ENCODE assay signal across 24 mouse cellular contexts in the genomic region with DNA sequence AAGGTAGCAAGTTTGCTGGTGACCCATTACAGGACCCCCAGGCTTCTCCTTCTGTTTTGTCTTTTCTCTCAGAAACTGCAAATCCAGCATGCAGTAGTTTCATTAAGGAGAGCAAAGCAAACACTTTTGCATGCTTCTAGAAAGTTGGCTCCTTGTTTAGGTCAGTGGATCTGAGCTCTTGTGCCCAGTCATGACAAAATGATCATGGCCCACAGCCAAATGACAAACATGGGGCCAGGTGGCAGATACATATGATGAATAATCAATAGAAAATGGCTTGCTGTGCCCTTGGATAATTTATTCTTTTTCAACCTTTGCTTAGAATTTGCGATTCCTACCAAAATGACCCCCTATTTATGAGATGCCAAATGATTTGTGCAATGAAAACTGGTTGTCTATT. TPM values are rescaled to one million over a fixed set of nuclear protein-coding genes. Genes with fewer than 3 reads are reported as not detected.
"Had no signal": no experiment of that assay in that cellular context is flagged by ENCODE, and none has a peak within 500 bp of the region (broad histone marks: within the 10 kb centered on the region; RNA-seq: fewer than 3 reads in every experiment).

No protein-coding gene starts in this region.

- H3K4me3 ChIP-seq: limb, embryonic 15.5 days; liver, embryonic 15.5 days; lung, embryonic 15.5 days; midbrain, embryonic 12.5 days; myocyte; neural tube, embryonic 15.5 days had no signal

- H3K4me2 ChIP-seq: limb, embryonic 15.5 days; liver, embryonic 15.5 days; lung, embryonic 15.5 days; midbrain, embryonic 12.5 days; neural tube, embryonic 15.5 days had no signal

- H3K4me1 ChIP-seq: liver, embryonic 15.5 days; neural tube, embryonic 15.5 days had no signal

- H3K27me3 ChIP-seq: limb, embryonic 15.5 days; liver, embryonic 15.5 days; lung, embryonic 15.5 days; midbrain, embryonic 12.5 days; neural tube, embryonic 15.5 days had no signal

- H3K9ac ChIP-seq: limb, embryonic 15.5 days; liver, embryonic 15.5 days; lung, embryonic 15.5 days; midbrain, embryonic 12.5 days; neural tube, embryonic 15.5 days had no signal

- H3K36me3 ChIP-seq: limb, embryonic 15.5 days; liver, embryonic 15.5 days; lung, embryonic 15.5 days; midbrain, embryonic 12.5 days; neural tube, embryonic 15.5 days had no signal

- H3K9me3 ChIP-seq: limb, embryonic 15.5 days; liver, embryonic 15.5 days; lung, embryonic 15.5 days; midbrain, embryonic 12.5 days; neural tube, embryonic 15.5 days had no signal

- H3K27ac ChIP-seq: kidney, postnatal 0 days; limb, embryonic 15.5 days; liver, embryonic 15.5 days; lung, embryonic 15.5 days; midbrain, embryonic 12.5 days; neural tube, embryonic 15.5 days had no signal

- DNase-seq: kidney, adult 11 months; kidney, adult 9 months; kidney, postnatal 36 days; layer of hippocampus, adult 9-11 months; layer of hippocampus, postnatal 36 days; right cerebral cortex, adult 18-20 months; right cerebral cortex, postnatal 25 days; thymus, postnatal 36 days had no signal

RNA-seq across cellular contexts. Expression of a gene that starts 0.9 kb away (rescaled TPM):
- total RNA-seq: megakaryocyte-erythroid progenitor cell, adult 5-6 weeks had no signal
- polyA plus RNA-seq: limb, embryonic 11.5 days; liver, embryonic 15.5 days; lung, embryonic 15.5 days; midbrain, embryonic 12.5 days; myocyte; neural tube, embryonic 11.5 days; stomach, embryonic 16.5 days had no signal

RNA-seq across cellular contexts. Expression of a gene that starts 18.2 kb away (rescaled TPM):
- total RNA-seq: layer of hippocampus, adult 18-20 months; layer of hippocampus, postnatal 36 days; left cerebral cortex, adult 8-10 months; left cerebral cortex, postnatal 25 days; megakaryocyte-erythroid progenitor cell, adult 5-6 weeks had no signal
- polyA plus RNA-seq: kidney, postnatal 0 days; limb, embryonic 11.5 days; limb, embryonic 15.5 days; liver, embryonic 15.5 days; lung, embryonic 15.5 days; midbrain, embryonic 12.5 days; myocyte; neural tube, embryonic 11.5 days; neural tube, embryonic 15.5 days; small intestine, adult 2 months; stomach, embryonic 16.5 days; thymus, postnatal 0 days had no signal
